Mouse (Mus musculus): ENCODE results near the gene Sap25.

- TF ChIP-seq CHD2 (IDR thresholded peaks at IDR 0.05; ENCODE audit: low read depth, low read length) (no peak), ZC3H11A (IDR thresholded peaks at IDR 0.05; ENCODE audit: borderline replicate concordance, low read depth, low read length) (no peak), HCFC1 (IDR thresholded peaks at IDR 0.05; ENCODE audit: borderline replicate concordance, insufficient read depth, low read length) (no peak)
These were observed 30.5 kb downstream of the Sap25 start for GRCm38 (mm10) chr5:137671443-137672240.
